Mouse (Mus musculus) cerebellum, adult 2 months (tissue): ENCODE measurements around the gene 1110008L16Rik.

Source experiments
- CTCF ChIP-seq: fragments of 200-500 bp; IDR thresholded peaks from 2 replicates; pipeline ENCODE4 v1.5.1; 2011; ENCODE audit warnings: low read depth, mild to moderate bottlenecking, control low read depth, low read length, moderate library complexity, borderline replicate concordance; ENCODE audit not compliant: insufficient read depth
- POLR2A ChIP-seq: fragments of 200-500 bp; IDR thresholded peaks from 2 replicates; pipeline ENCODE4 v1.6.1; 2011; ENCODE audit warnings: low read length, control low read depth, borderline replicate concordance; ENCODE audit not compliant: insufficient read depth

DNA sequence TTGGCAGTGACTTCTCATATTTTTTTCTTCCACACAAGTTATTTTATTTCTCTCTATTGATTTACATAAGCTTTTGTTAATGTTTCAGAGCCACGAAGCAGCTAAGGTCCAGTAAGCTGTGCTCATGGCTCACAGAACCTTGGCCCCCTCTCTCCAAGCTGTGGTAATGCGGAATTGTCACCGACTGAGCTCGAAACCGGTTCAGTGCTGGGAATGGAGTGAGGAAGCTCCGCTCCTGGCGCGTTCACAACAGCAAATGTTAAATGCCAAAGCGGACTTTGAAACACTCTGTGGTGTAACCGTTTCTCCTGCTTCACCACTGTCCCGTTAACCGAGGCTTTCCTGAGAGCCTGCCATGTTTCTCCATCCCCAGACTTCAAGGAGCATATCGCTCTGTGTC, 45.2 kb downstream of the 1110008L16Rik start:
- TF ChIP-seq POLR2A: no peak
- TF ChIP-seq CTCF: no peak
